Mouse (Mus musculus) lung, postnatal 0 days (tissue): ENCODE data around the gene Klc4.

ENCODE experiments used
- CTCF ChIP-seq: IDR thresholded peaks from 2 replicates; pipeline ENCODE4 v1.5.1; 2016; ENCODE audit warnings: antibody characterized with exemption, mild to moderate bottlenecking
- EP300 ChIP-seq: IDR thresholded peaks from 2 replicates; pipeline ENCODE4 v1.6.1; 2016; ENCODE audit warnings: antibody characterized with exemption, mild to moderate bottlenecking, control low read depth

DNA sequence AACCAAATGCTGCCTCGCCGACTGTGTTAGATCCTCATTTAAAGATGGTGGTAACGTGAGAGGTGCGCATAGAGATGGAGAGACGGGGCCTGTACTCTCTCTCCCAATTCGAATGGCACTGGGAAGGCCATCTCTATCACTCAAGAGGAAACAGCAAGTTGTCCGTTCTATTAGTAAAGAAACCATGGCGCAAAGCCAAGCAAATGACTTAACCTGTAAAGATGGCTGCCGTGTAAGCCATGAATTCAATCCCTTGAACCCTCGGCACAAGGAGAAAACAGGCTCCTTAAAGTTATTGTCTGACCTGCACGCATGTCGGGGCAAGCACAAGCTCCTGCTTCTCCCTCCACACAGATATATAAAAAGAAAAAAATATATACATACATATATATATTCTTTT lies 28.0 kb downstream of the Klc4 start:
- TF ChIP-seq CTCF (no peak), EP300 (no peak)
